Mouse (Mus musculus) erythroid progenitor cell, adult 5-6 weeks (primary cell): ENCODE results near the gene Spen. TPM values are rescaled to one million over a fixed set of nuclear protein-coding genes. Genes with fewer than 3 reads are reported as not detected.

Experiments used
- ATAC-seq: replicated peaks from 2 replicates; pipeline ENCODE4 v1.8.0; 2016; ENCODE audit warnings: moderate number of reproducible peaks, mild to moderate bottlenecking, moderate TSS enrichment, inconsistent platforms; ENCODE audit not compliant: poor library complexity, low FRiP score, severe bottlenecking
- total RNA-seq, 2 experiments: library from RNA; stranded (forward) in 1 of 2; stranded (reverse) in 1 of 2; fragments of 150-400 nt in 1 of 2; fragments of 186-747, 209-891 nt in 1 of 2; gene quantifications; 2 replicates each; pipeline versions ENCODE4 v1.2.3 to v1.2.4; 2015 to 2017; ENCODE audit warnings: low replicate concordance in 2 of 2

The Spen gene
- total RNA-seq, 2 experiments from 2014 or later = 72.9 to 132 TPM

- peak; percentile 20 for ATAC-seq
Measured at GRCm38 (mm10) chr4:141536291-141537225, 1.8 kb downstream of the Spen start.

- peak; percentile 51 for ATAC-seq
Measured at GRCm38 (mm10) chr4:141534947-141535680, 3.3 kb downstream of the Spen start.

GRCm38 (mm10) chr4:141530979-141531378 lies 7.4 kb downstream of the Spen start:
- no peak for ATAC-seq

- no peak for ATAC-seq
Measured at GRCm38 (mm10) chr4:141528938-141529337, 9.5 kb downstream of the Spen start.

GRCm38 (mm10) chr4:141526936-141527650 lies 11.3 kb downstream of the Spen start:
- ATAC-seq = no peak

GRCm38 (mm10) chr4:141525940-141526339 lies 12.5 kb downstream of the Spen start:
- ATAC-seq = no peak

- no peak for ATAC-seq
Measured at GRCm38 (mm10) chr4:141524658-141525057, 13.7 kb downstream of the Spen start.

- ATAC-seq = no peak
Measured at GRCm38 (mm10) chr4:141523128-141523527, 15.3 kb downstream of the Spen start.

GRCm38 (mm10) chr4:141518386-141518785 lies 20.0 kb downstream of the Spen start:
- ATAC-seq = no peak

GRCm38 (mm10) chr4:141514179-141514641 lies 24.2 kb downstream of the Spen start:
- ATAC-seq = no peak

- no peak for ATAC-seq
Measured at GRCm38 (mm10) chr4:141512145-141512544, 26.3 kb downstream of the Spen start.

GRCm38 (mm10) chr4:141510457-141510856 lies 27.9 kb downstream of the Spen start:
- ATAC-seq = no peak

GRCm38 (mm10) chr4:141506893-141507292 lies 31.5 kb downstream of the Spen start:
- ATAC-seq = no peak

GRCm38 (mm10) chr4:141506352-141506751 lies 32.0 kb downstream of the Spen start:
- peak; percentile 48; the same call in 1 of the 2 replicates for ATAC-seq

GRCm38 (mm10) chr4:141505810-141506209 lies 32.6 kb downstream of the Spen start:
- no peak for ATAC-seq

GRCm38 (mm10) chr4:141504471-141504870 lies 33.9 kb downstream of the Spen start:
- 0 out of 2 replicates have a peak, but pooled peaks have one; percentile 26 for ATAC-seq

- no peak for ATAC-seq
Measured at GRCm38 (mm10) chr4:141502723-141503122, 35.7 kb downstream of the Spen start.

GRCm38 (mm10) chr4:141501058-141501457 lies 37.3 kb downstream of the Spen start:
- ATAC-seq = no peak

GRCm38 (mm10) chr4:141500637-141501036 lies 37.8 kb downstream of the Spen start:
- ATAC-seq = no peak

- no peak for ATAC-seq
Measured at GRCm38 (mm10) chr4:141488670-141489069, 49.7 kb downstream of the Spen start.
